Mouse (Mus musculus) thymus, postnatal 25 days (tissue): ENCODE data around the gene Gm43064.
"Not testable (repeated sequence)": the region's sequence is repeated elsewhere in the genome, so short reads cannot be mapped to it uniquely, and the experiment has no call there.

ENCODE experiments used
- DNase-seq: peaks from one replicate; pipeline ENCODE4 v3.0.0; 2022

The Gm43064 gene

DNA sequence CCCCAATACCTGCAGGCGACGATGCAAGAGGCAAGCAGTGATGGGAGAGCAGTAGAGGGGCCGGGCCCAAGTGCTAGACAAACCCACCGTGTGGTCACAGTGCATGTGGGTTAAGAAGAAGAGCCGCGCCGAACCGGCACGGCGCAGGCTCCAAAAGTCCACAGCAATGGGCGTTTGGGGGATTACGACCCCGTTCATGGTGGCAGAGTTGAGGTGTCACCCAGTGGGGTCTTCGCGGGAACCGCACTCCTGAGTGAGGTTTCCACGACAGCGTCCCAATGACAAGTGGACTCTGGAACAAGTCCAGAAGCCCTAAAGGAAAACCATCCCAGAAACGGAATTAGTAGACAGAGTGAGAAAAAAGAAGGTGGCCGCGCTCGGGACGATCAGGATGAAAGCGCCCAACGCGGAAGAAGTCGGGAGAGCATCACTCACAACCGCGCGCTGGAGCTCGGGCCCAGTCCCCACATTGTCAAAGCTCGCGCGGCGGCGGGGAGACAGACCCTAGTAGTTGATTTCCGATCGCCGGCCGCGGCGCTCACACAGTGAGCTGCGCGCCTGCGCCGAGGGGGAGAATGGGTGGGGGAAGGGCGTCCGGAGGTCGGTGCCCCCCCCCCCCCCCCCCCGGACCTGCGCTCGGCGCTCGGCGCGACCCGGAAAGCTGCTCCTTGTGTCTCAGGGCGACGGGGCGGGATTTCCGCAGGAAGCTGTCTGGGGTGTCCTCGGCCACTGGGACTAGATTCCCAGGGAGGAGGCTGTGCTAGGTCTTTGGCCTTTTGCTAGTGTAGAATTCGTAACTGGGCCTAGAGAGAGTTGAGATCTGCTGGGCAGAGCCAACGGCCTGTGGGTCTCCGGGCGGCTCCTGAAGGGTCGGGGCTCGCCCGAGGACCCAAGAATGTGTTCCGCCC, at the start of gene Gm43064, which contains the start of the genes Dclre1b and Ap4b1:
Gene Gm43064, plus strand, starts transcription at position 683 of the 908 bp plus-strand sequence.
Gene Dclre1b, minus strand, starts transcription at position 554 of the 908 bp plus-strand sequence.
Gene Ap4b1, plus strand, starts transcription at position 630 of the 908 bp plus-strand sequence.
- peak; percentile 94 for DNase-seq

DNA sequence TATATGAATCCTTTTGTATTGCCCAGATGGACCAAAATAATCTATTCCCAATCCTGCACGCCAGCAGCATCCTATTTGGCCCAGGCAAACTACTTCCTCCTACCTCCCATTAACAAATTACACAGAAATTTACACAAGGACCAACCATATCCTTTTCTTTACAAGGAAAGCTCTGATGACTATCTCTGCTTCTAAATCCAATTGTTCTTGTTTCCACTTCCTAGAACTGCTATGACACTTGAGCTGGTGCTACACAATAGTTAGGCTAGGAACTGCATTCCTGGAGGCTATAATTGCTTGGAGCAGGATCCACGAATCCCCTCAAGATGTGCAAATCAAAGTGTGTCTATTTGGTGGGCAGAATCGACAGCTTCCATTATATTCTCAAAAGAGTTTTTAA, 42.6 kb upstream of the Gm43064 start:
- no peak for DNase-seq

DNA sequence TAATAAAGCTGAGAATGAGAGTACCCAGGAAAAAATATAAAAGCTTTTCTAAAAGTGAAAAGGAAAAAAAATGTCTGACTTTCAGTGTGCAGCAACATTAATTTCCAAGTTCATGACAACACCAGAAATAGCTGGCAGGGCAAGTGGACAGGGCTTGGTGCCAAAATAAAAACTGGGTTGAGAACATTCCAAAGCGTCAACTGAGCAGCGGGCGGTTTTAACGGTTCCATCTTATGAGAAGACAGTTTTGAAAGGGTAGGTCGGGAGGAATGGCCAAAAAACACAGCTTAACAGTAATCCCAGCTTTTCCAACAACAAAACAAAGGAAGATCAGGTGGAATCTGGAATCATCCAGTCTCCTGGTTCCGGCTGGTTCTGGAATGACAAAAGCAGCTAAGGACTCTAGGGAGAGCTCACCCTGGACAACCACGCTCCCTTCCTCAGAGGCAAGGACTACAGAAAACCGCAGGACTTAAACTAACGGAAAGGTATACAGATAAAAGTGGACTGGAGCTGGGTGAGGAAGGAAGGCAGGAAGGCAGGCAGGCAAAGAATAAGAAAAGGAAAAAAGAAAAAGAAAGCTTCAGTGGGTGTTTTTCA, 37.7 kb upstream of the Gm43064 start:
- no peak for DNase-seq

DNA sequence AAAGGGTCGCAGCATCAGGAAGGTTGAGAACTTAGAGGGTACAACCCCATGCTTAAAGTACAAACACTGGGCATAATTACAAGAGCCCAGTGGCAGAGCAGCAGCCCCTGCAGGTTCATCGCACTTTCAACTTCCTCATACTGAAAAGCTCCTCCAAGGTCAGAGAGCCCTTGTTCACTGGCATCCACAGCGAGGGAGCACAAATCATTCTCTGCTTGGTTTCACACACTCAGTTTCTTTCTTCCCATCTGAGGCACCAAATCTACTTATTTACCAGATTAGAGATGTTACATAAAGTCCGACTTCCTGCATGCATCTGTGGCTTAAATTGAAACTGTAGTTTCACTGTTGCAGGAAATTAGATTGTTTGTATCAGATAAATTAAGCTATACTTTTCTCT, 36.5 kb upstream of the Gm43064 start:
- DNase-seq, result no peak

DNA sequence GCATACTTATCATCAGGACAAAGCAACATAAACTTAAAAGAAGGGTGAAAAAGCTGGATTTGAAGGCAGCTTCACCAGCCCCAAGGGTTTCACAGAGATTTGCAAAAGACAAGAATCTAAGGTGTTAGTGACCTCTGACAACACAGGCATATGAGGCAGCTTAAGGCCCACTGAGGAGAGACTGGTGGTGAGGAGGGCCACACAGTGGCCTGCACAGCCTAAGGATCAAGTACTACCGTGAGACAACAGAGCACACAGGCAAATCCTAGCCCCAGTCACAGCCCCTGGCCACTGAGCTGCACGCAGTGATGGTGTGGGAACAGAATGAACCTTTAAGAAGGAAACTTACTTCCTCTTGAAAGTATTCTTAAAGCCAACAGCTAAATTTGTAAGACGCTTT, 35.9 kb upstream of the Gm43064 start:
- DNase-seq, result peak; percentile 53

DNA sequence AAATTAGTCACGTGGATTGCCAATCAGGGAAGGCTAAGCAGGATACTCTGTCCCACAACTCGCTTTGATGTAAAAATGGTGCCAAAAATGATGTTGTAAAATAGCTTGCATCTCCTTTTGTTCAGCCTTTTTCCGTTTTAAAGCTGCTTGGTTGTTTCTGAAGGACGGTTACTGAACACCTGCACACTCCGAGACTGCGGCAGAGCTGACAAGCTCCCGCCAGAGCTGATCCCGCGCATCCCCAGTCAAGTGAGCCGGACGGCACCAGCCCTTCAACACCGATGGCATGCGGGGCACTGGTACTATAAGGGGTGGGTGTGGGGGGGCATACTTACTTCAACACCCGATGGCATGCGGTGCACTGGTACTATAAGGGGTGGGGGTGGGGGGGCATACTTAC, 35.4 kb upstream of the Gm43064 start:
- DNase-seq, result peak; percentile 73

DNA sequence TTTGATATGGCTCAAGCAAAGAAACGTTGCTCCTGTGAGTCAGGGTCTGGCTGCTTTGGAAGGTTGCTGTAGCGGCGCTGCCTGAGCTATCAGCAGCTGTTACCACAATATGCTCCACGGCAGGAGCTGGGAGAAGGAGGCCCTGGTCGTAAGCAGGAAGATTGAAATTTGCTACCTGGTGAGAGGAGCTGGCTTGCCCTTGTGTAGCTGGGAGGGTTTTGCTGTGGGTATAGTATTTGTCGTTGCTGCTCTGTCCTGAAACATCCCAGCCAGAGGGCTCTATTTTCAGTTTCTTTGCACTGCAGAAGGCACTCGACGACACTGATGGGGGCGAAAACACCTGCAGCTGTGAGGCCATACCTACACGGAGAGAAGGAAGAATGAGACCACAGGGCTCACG, 31.4 kb upstream of the Gm43064 start:
- DNase-seq, result peak; percentile 74

DNA sequence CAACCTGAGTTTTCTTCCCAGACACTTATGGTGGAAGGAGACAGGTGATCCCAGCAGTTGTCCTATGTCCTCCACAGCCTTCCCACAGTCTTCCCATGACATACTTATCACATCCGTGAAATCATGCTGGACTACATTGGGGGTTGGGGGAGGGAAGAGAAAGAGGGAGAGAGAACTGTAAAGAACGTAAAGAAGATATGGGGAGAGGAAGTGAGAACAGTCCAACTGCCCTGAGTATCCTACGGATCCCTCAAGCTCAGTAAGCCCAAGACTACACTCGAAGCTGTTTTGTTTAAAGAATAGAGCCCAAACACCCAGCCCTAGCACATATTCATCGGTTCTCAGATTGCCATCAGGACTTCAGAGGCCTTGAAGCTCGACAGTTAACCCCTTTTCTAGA, 30.7 kb upstream of the Gm43064 start:
- no peak for DNase-seq

DNA sequence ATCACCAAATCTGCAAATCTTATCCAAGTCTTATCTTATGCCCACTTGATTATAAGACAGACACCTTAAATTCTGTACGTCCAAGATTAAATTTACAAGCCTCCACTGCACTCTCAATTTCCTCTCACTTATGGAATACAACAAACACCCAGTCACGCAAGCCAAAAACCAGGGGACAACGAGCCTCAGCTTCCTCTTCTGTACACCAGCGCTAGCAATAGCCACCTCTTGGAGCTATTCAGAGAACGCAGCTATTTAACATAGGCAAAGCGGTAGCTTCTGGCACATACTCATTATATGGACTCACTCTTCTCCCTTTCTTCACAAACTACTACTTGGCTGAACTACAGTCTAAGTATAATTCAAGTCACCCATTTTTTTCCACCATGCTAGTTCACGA, 30.2 kb upstream of the Gm43064 start:
- no peak for DNase-seq

DNA sequence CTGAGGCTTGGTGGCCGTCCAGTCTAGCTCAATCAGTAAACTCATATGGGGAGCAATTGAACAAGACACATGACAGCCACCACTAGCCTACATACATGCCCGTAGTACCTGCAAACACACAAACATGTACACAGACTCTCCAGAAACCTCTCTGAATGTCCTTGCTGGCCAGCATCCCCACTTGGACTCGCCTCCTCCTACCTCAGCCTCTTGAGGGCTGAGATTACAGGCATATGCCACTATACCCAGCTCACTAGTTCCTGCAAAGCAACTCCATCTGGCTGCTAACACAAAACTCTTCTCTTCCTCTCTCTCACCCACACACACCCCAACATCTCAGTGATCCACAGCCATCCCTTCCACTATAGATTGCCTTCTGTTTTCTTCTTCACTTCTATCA, 29.1 kb upstream of the Gm43064 start:
- no peak for DNase-seq

DNA sequence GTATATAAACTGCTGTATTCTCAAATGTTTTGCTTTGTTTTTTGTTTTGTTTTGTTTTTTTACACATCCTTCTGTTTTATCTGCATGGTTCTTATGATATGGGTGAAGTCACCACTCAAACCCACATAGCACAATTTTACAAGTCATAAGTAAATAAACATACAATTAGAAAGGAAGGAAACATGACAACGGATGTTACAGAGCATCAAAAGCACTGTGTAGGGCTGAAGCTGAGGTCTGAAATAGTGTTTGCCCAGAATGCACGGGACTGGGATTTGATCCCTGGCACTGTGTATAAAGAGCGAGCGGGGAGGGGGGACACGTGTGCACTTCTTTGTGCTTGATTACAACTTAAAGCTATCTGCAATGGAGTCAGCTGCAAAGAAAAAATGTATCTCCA, 28.6 kb upstream of the Gm43064 start:
- DNase-seq, result no peak

DNA sequence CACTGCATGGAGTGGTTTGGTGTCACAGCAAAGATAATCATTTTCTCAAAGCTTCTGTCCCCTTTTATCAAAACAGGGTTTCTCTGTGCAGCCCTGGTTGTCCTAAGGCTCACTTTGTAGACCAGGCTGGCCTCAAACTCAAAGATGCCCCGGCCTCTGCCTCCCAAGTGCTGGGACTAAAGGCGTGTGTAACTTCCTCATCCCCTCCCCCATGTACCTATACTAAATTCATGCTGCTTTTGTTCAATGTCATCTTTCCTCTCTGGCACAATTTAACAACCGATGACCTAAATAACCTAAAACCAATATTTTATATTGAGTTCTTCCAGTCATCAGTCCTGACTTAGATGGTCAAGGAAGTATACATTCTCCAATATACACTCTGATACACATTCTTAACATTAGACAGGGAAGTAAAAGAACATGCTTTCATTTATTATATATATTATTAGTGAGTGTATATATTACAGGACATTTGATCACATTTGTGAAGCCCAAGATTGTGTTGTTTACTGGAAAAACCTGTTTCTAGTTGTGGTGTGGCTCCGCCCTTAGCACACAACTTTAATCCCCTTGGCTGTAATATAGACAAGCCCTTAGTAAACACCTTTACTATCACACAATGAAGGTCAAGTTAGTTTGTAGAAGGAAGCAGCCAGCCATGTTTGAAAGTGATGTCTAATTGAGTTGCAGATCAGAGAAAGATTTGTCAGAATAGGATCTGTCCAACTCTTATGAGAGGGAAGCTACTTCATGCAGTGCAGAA, 26.3 kb upstream of the Gm43064 start:
- DNase-seq, result no peak

DNA sequence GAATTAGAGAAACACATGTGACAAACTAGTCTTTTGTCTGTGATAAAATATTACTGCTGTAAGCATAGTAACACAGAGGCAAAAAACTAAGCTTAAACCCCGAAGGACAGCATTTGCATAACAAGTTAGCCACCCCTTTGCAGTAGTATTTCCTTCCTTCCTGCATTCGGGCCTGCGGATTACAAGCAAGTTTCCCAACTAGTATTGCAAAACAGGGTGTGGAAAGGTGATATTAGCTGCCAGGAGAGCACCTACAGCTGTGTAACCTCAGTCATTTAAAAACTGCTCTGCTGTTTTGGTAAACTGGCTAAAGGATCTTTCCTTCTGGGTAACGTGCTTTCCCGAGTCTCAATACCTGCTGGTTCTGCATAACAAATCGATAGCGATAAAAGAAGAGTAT, 22.1 kb upstream of the Gm43064 start:
- DNase-seq, result no peak

DNA sequence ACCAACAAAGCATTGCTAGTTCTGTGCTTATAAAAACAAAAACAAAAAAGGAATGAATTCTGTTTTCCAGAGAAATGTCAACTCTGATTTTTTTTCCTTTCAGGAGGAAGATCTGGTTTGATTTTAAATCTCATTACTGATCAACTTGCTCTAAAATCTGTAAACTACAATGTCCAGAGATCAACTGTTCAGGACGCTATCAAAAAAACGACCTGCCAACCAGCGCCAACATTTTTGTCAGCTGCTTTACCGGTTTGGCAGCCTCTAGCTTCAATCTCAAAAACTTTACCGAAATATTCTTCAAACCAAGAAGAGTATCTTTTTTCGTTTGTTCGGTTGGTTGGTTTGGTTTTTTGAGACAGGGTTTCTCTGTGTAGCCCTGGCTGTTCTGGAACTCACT, 20.3 kb upstream of the Gm43064 start:
- DNase-seq, result no peak

DNA sequence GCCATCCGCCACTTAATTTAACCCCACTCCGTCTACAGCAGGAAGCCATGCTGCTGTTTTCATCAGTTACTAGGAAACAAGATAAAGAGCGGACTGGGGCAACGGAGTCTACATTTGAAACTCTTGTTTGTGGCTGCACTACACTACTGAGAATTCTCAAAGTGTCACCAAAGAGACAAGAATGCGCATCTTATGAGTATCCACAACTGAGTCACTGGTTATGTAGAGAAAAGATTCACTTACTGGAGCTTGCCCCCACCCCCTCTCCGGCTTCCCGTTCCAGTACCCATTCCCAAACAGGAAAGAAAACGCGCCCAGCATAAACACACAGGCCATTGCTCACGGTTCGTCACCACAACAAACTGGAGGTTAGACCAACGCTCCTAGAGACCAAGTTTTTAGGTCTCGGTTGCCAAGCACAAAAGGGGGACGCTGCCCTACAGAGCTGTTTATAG, 19.5 kb upstream of the Gm43064 start:
- DNase-seq, result no peak

DNA sequence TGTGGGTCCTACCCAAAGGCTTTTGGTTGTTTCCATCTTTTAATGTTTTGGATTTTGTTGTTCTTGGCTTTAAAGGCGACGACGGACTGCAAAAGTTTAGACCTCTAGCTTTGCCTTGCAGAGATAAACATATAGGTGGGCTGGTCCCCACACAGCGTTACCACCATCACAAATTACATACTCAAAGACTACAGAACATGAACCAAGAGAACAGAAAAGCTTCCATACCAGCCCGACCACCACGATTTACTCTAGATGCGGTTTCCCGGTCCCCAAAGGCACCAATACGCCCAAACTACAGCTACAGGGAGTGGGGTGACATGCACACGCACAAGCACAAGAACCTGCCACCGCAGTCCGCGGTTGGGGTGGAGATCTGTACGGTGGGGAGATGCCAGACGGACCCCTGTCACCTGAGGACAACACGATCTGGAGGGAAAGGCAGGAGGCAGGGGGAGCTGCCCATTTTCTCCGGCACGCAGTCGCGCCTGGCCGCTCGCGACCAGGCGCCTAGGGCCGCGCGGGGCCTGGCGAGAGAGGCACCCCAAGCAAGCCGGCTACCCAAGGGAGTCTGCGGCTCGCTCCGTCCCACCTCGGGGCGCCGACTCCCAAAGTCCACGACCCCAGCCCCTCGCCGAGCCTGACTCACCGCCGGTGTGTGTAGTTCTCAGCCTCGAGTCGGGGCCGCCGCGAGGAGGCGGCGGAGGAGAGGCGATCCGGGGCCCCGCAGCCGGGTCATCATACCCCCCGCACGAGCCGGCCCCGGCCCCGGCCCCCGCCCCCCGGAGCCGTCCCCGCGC, 18.8 kb upstream of the Gm43064 start:
- DNase-seq, result peak; percentile 58

DNA sequence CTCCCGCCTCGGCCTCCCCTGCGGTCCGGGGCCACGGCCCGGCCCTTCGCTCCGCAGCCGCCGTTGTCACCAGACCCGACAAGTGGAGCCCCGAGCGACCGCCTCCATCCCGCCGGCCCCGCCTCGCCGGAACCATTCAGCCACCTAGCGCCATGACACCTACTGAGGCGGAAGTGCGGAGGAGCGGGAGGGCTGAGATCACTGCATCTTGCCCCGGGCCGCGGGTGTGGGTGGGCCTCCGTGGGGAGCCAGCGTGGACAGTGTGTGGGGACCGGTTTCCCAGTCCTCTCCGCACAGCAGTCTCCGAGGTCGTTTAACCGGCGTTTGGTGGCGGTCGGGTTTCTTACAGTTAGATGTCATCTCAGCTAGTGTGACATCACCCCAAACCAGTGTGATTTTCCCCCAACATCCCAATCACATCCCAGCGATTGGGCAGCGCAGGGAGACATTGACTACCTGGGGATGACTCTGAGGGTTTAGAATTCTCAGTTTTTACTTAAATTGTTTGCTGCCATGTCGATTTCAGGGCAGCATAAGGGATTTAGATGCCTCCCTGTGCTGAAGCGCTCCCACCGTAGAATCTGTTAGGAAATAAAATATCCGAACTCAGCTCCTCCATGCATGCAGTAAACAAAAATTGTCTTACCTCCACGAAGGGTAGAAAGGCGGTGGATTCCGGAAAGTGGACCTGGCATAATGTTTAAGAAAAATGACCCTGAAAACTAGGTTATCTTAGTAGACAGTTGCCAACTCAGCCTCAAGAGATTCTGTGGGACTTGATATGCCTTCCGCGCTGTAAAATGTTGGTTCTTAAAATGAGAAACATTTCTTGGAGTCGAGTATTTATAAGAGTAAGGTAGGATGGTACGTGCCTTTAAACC, 17.9 kb upstream of the Gm43064 start, which contains the start of gene Hipk1:
Gene Hipk1, minus strand, starts transcription at position 334 of the 881 bp plus-strand sequence.
- DNase-seq, result peak; percentile 95

DNA sequence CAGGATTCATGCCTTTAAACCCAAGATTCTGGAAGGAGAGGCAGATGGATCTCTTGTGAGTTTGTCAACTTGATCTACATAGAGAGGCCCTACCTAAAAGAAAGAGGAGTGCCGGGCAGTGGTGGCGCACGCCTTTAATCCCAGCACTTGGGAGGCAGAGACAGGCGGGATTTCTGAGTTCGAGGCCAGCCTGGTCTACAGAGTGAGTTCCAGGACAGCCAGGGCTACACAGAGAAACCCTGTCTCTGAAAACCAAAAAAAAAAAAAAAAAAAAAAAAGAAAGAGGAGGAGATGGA, 17.3 kb upstream of the Gm43064 start:
- DNase-seq, result not testable (repeated sequence)

DNA sequence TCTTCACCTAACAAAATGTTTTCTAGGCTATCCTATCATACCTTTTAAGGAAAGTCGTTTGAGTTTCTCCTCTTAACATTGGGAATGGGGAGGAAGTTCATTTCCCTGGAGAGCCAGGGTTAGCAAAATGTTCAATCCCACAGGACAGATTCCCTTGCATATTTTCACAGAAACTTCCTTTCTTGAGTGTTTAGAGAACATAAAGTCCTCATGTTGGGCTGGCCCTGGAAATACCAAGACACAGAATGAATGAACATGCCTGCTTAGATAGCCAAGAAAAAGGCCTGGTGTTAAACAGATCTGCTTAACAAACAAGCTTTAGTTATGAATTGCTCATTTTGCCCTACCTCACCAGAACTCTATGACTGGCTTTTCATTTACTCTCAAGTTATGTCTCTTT, 16.8 kb upstream of the Gm43064 start:
- no peak for DNase-seq

DNA sequence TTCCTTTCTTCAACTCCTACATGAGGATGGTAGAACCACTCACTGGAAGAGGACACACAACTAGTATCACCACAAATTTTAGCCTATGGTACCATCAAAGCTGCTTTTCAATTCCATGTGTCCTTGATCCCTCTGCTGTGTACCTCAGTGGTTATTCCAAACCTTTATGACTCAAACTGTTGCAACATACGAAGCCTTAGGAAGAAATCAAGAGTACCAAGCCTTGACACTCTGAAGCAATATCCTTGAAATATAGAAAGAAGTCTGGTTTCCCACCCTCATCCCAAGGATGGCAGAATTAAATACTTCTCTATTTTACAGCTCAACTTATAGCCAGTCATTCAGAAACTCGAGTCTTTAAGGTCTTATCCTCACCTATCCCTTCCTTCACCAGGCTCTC, 13.0 kb upstream of the Gm43064 start:
- DNase-seq, result no peak

DNA sequence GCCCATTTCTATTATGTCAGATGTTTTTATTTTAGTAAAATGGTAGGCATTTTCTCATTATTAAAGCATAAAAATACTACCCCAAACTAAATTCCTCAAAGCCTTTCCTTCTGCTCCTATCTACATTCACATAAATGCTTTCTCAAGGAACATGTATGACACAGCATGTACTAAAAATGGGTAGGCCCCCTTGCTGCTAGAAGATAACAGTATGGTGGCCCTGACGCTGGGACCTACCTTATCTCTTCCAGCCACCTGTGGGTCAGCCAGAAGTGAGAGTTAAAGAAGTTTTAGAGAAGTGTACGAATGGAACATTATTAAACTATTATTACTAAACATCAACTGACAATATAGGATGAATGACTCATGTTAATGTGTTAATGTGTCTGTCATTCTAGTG, 9.9 kb upstream of the Gm43064 start:
- DNase-seq, result no peak
